Mouse (Mus musculus) liver, adult (tissue): ENCODE results near the gene Cabin1.

Source experiments
- GATA4 ChIP-seq: IDR thresholded peaks from 2 replicates; pipeline ENCODE4 v1.6.1; 2014; ENCODE audit warnings: mild to moderate bottlenecking, low read length; ENCODE audit not compliant: insufficient replicate concordance

The Cabin1 gene

GRCm38 (mm10) chr10:75713026-75713425, 51.1 kb downstream of the Cabin1 start:
- TF ChIP-seq GATA4 = no peak

- no peak for TF ChIP-seq GATA4
Observed at GRCm38 (mm10) chr10:75710210-75710609, 53.9 kb downstream of the Cabin1 start.

GRCm38 (mm10) chr10:75709261-75709660, 54.9 kb downstream of the Cabin1 start:
- TF ChIP-seq GATA4 = no peak

DNA sequence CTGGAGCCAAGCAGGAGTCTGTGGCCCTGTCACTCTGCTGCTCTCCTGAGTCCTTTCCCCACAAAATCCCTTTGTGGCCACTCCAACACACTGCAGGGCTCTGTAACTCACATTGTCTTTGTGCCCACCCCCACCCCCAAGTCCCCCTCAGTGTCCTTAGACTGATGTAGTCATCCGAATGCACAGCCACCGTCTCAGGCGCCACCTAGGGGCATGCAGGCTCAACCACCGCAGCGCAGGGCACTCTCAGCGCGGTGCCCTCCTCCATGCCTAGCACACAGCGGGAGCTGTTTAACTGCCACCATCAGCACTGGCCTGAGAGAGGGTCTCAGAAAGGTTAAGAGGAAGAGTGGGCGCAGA, 55.5 kb downstream of the Cabin1 start:
- TF ChIP-seq GATA4 = no peak

DNA sequence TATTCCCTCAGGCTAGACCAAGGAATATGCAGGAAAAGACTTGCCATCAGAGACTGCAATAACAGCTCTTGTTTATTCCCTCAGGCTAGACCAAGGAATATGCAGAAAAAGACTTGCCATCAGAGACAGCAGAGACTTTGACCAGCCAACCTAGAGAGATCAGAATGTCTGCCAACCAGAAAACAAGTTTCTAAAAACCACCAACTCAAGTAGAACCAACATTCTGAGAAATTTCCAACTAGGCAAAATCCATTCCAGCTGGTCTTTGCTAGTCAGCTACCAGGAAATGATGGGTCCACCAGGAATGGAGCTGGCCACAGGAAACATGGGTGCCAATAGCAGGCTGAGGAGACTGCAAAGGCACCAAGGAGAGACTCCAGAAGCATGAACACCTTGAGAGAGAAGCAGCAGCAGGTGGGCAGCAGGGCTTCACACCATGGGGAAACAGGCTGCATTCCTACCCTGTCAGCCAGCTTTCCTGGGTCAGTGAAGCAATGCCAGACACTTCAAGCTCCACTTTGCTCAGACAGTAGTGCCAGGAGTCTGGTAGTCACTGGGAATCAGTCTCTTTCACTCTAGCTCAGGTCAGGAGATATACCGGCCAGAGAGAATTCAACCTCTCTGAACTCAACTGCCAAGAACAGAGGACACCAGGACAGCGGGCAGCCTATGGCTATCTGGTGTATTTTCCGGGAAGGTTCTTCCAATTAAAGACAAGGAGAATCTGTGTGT, 56.1 kb downstream of the Cabin1 start:
- no peak for TF ChIP-seq GATA4

- TF ChIP-seq GATA4 = no peak
Observed at GRCm38 (mm10) chr10:75706632-75707216, 57.4 kb downstream of the Cabin1 start.

DNA sequence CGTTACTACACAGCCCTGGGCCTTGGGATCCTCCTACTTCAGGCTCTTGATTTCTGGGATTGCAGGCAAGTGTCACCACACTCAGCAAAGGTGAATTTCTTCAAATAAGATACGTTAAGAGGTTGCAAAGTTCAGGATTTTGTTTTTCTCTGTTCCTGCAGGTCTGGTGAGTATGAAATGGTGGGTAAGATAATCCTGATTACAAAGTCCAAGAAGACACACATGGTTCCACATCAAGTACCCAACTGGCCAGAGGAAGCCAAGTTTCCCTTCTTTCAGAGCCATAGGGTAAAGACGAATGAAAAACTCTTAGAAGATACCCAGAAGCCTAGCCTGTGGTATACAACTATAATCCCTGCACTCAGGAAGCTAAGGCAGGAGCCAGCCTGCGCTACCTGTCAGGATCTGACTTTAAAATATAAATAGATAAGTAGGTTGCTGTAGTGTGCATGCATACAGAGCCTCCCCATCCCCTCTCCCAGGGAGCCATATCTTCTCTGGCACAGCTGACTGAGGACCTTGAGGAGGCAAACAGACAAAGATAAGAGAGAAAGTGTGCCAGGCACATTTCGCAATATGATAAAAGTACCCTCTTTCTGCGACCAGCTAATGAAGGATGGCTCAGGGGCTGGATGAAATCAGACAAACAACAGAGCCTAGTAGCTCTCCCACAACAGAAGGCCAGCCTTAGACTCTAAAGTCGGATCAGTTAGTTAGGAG, 58.3 kb downstream of the Cabin1 start:
- TF ChIP-seq GATA4 = no peak

- TF ChIP-seq GATA4 = no peak
Observed at GRCm38 (mm10) chr10:75704212-75705185, 59.6 kb downstream of the Cabin1 start.

GRCm38 (mm10) chr10:75703504-75703903, 60.6 kb downstream of the Cabin1 start:
- no peak for TF ChIP-seq GATA4

DNA sequence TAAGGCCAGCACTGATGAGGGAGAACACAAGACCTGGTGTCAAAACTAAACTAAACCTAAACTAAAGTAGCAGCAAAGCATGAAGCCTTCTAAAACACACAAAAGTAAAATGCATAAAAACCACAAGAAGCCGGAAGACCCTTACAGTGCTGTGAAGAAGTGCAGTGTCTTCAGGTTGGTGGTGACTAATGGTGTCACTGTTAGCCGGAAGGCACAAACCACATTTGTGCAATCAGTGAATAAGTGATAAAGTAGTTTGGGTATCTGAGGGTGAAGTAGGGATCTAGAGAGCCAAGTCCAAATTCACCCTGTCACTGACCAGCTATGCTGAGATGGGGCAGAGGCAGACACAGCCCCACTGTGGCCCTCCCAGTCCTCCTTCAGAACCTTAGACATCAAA, 61.6 kb downstream of the Cabin1 start:
- no peak for TF ChIP-seq GATA4

GRCm38 (mm10) chr10:75701280-75701679, 62.9 kb downstream of the Cabin1 start:
- no peak for TF ChIP-seq GATA4

GRCm38 (mm10) chr10:75697693-75698092, 66.4 kb downstream of the Cabin1 start:
- no peak for TF ChIP-seq GATA4

GRCm38 (mm10) chr10:75696597-75697355, 67.4 kb downstream of the Cabin1 start:
- TF ChIP-seq GATA4 = no peak

- TF ChIP-seq GATA4 = no peak
Observed at GRCm38 (mm10) chr10:75695521-75695920, 68.6 kb downstream of the Cabin1 start.
